Mouse (Mus musculus): ENCODE results near the gene Tigd3. TPM values are rescaled to one million over a fixed set of nuclear protein-coding genes. Genes with fewer than 3 reads are reported as not detected.

Tigd3 gene
- total RNA-seq (2021) = 1.4 and 1.7 TPM in 2 replicates
- long read RNA-seq, experiment 1, partial matches to known transcripts = 0 of 5 reads
- long read RNA-seq, experiment 1, other reads (novel, unspliced or antisense) = 1 of 5 reads
- long read RNA-seq, experiment 2, partial matches to known transcripts = 0 of 1 reads
- long read RNA-seq, experiment 2, other reads (novel, unspliced or antisense) = 0 of 1 reads

GRCm38 (mm10) chr19:5894002-5894678, at the start of gene Tigd3:
Tigd3 (minus strand) TSS chr19:5894149.
- peak; percentile 96 for DNase-seq

GRCm38 (mm10) chr19:5943404-5943803, 49.5 kb upstream of the Tigd3 start:
- no peak for DNase-seq

- DNase-seq = no peak
These were observed 48.6 kb upstream of the Tigd3 start for GRCm38 (mm10) chr19:5942581-5942980.

GRCm38 (mm10) chr19:5940656-5941055, 46.7 kb upstream of the Tigd3 start:
- peak; percentile 71 for DNase-seq

GRCm38 (mm10) chr19:5940173-5940572, 46.2 kb upstream of the Tigd3 start:
- DNase-seq = peak; percentile 85

GRCm38 (mm10) chr19:5939715-5940114, 45.8 kb upstream of the Tigd3 start:
- no peak for DNase-seq

GRCm38 (mm10) chr19:5938516-5938915, 44.6 kb upstream of the Tigd3 start:
- no peak for DNase-seq

GRCm38 (mm10) chr19:5937836-5938406, 44.0 kb upstream of the Tigd3 start:
- no peak for DNase-seq

GRCm38 (mm10) chr19:5937095-5937835, 43.3 kb upstream of the Tigd3 start:
- no peak for DNase-seq

- no peak for DNase-seq
These were observed 41.7 kb upstream of the Tigd3 start for GRCm38 (mm10) chr19:5935691-5936090.

- DNase-seq = peak; percentile 78
These were observed 41.3 kb upstream of the Tigd3 start for GRCm38 (mm10) chr19:5935266-5935665.

GRCm38 (mm10) chr19:5929634-5930596, 36.0 kb upstream of the Tigd3 start:
- DNase-seq = peak; percentile 80

- DNase-seq = no peak
These were observed 34.6 kb upstream of the Tigd3 start for GRCm38 (mm10) chr19:5928546-5928945.

GRCm38 (mm10) chr19:5928104-5928503, 34.2 kb upstream of the Tigd3 start:
- DNase-seq = no peak

- DNase-seq = no peak
These were observed 33.6 kb upstream of the Tigd3 start for GRCm38 (mm10) chr19:5927532-5927931.

GRCm38 (mm10) chr19:5927026-5927425, 33.1 kb upstream of the Tigd3 start:
- no peak for DNase-seq

GRCm38 (mm10) chr19:5925311-5925855, 31.4 kb upstream of the Tigd3 start:
- no peak for DNase-seq

GRCm38 (mm10) chr19:5924713-5925093, 30.8 kb upstream of the Tigd3 start, which contains the start of gene Cdc42ep2:
Cdc42ep2 (minus strand) TSS chr19:5924816.
- peak; percentile 98 for DNase-seq

- DNase-seq = peak; percentile 93
These were observed 30.2 kb upstream of the Tigd3 start for GRCm38 (mm10) chr19:5923990-5924712.

- DNase-seq = no peak
These were observed 29.0 kb upstream of the Tigd3 start for GRCm38 (mm10) chr19:5922963-5923362.
